Mouse (Mus musculus) spleen, adult 2 months (tissue): ENCODE measurements around the gene Prrc2c.

Experiments
- CTCF ChIP-seq: fragments of 200-500 bp; IDR thresholded peaks from 2 replicates; pipeline ENCODE4 v1.5.1; 2011; ENCODE audit warnings: mild to moderate bottlenecking, inconsistent platforms; ENCODE audit not compliant: insufficient read depth, insufficient read length, insufficient replicate concordance; ENCODE audit errors: extremely low read depth
- POLR2A ChIP-seq: fragments of 200-500 bp; IDR thresholded peaks from 2 replicates; pipeline ENCODE4 v1.6.1; 2011; ENCODE audit warnings: low read depth, low read length, inconsistent platforms

- TF ChIP-seq POLR2A (no peak), CTCF (no peak)
These were observed 94.2 kb downstream of the Prrc2c start for GRCm38 (mm10) chr1:162646083-162646686.
